Mouse (Mus musculus) limb, embryonic 10.5 days (tissue): Measurements from ENCODE around the gene Sh3pxd2b. TPM values are rescaled to one million over a fixed set of nuclear protein-coding genes. Genes with fewer than 3 reads are reported as not detected.
A peak's percentile ranks its signal among the peaks of the same experiment; 100 is the strongest.
"Not testable (repeated sequence)": the region's sequence is repeated elsewhere in the genome, so short reads cannot be mapped to it uniquely, and the experiment has no call there.

Experiments
- DNase-seq: peaks from one replicate; pipeline ENCODE4 v3.0.0-alpha.2; 2017; ENCODE audit warnings: low spot score
- H3K27ac ChIP-seq: fragments of 300-500 bp; sonication (generic); 2 replicates; pipeline ENCODE4 v1.5.1; 2016; ENCODE audit warnings: mild to moderate bottlenecking
- H3K27me3 ChIP-seq: fragments of 300-500 bp; sonication (generic); 2 replicates; pipeline ENCODE4 v1.6.1; 2016; ENCODE audit warnings: low read depth, mild to moderate bottlenecking; ENCODE audit not compliant: poor library complexity, severe bottlenecking
- H3K36me3 ChIP-seq: fragments of 300-500 bp; sonication (generic); 2 replicates; pipeline ENCODE4 v1.6.1; 2016; ENCODE audit warnings: mild to moderate bottlenecking, moderate library complexity
- H3K4me1 ChIP-seq: fragments of 300-500 bp; sonication (generic); 2 replicates; pipeline ENCODE4 v1.6.1; 2016
- H3K4me3 ChIP-seq: fragments of 300-500 bp; sonication (generic); 2 replicates; pipeline ENCODE4 v1.5.1; 2016; ENCODE audit warnings: mild to moderate bottlenecking, moderate library complexity
- H3K9me3 ChIP-seq: fragments of 300-500 bp; sonication (generic); replicated peaks from 2 replicates; pipeline ENCODE4 v1.6.1; 2016; ENCODE audit warnings: mild to moderate bottlenecking
- WGBS: fragments of 180-500 bp; shearing (Covaris S2); methylation state at CpG from one replicate; pipeline ENCODE4 v1.1.7; 2016; 5-methylcytosine and 5-hydroxymethylcytosine counted together
- polyA plus RNA-seq: library from polyadenylated mRNA; unstranded; fragments of >200 nt; fragmentation: Nextera tagmentation; extraction: Ambion mirVana; gene quantifications from 2 replicates; pipeline ENCODE4 v1.2.1, GENCODE M21; 2016

The Sh3pxd2b gene
- polyA plus RNA-seq = 25.0 and 31.3 TPM in 2 replicates

DNA sequence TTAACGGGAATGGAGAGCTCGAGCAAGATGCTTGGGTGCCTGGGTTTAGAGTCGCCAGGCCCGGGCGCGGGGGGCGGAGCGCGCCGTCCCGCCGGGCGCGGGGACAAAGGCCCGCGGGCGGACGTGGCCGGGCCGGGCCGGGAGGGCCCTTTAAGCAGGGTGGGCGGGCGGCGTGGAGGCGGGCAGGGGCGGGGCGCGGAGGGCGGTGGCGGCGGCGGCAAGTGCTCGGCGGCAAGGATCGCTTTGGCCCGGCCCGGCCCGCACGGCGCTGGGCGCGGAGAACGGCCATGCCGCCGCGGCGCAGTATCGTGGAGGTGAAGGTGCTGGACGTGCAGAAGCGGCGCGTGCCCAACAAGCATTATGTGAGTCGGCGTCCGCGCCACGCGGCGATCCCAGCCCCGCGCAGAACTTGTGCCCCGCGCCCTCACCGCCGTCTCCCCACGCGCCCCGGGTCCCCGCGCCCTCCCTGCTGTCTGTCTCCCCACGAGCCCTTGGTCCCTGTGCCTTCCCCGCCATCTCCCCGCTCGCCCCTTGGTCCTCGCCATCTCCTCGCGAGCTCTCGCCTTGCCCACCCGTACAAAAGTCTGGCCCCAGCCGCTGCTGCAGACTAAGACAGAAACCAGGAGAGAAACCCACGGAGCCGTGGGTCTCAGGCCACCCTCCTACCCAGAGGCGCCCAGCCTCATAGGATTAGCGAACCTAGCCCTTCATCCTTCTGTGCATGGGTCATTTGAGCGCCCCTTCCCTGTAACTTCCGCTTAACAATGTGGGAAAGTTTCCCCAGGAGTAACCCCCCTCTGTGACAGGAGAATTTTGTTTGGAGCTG is at the start of gene Sh3pxd2b:
TSS of gene Sh3pxd2b (plus strand) at position 214 of the 826 bp plus-strand sequence.
- under 1% methylated on average over 86 of the region's 86 CpGs for WGBS
- Histone ChIP-seq H3K27ac (peak within 1 kb of the TSS; percentile 98), H3K4me3 (peak within 1 kb of the TSS; percentile 90), H3K36me3 (peaks cover 34% of the 10 kb centered on the region), H3K9me3 (no peaks in the 10 kb centered on the region), H3K4me1 (peaks cover 36% of the 10 kb centered on the region), H3K27me3 (no peaks in the 10 kb centered on the region)
- peak; percentile 86 for DNase-seq

- H3K27ac ChIP-seq = no peak overlapping the region
- peaks cover 19% of the 10 kb centered on the region for H3K27me3 ChIP-seq
- peaks cover 3% of the 10 kb centered on the region; the same call in 1 of the 2 replicates for H3K4me1 ChIP-seq
- no peak overlapping the region for H3K4me3 ChIP-seq
- no peak for DNase-seq
- H3K9me3 ChIP-seq = no peaks in the 10 kb centered on the region
- no peaks in the 10 kb centered on the region for H3K36me3 ChIP-seq
- 90% methylated on average over 1 of the region's 1 CpGs for WGBS
These were observed 49.6 kb upstream of the Sh3pxd2b start for GRCm38 (mm10) chr11:32297866-32298531.

- H3K36me3 ChIP-seq = no peaks in the 10 kb centered on the region
- peaks cover 3% of the 10 kb centered on the region; the same call in 1 of the 2 replicates for H3K4me1 ChIP-seq
- H3K4me3 ChIP-seq = no peak overlapping the region
- WGBS = 94% methylated on average over 2 of the region's 2 CpGs
- no peak overlapping the region for H3K27ac ChIP-seq
- no peak for DNase-seq
- no peaks in the 10 kb centered on the region for H3K9me3 ChIP-seq
- H3K27me3 ChIP-seq = peaks cover 19% of the 10 kb centered on the region
These were observed 49.1 kb upstream of the Sh3pxd2b start for GRCm38 (mm10) chr11:32298532-32298918.

DNA sequence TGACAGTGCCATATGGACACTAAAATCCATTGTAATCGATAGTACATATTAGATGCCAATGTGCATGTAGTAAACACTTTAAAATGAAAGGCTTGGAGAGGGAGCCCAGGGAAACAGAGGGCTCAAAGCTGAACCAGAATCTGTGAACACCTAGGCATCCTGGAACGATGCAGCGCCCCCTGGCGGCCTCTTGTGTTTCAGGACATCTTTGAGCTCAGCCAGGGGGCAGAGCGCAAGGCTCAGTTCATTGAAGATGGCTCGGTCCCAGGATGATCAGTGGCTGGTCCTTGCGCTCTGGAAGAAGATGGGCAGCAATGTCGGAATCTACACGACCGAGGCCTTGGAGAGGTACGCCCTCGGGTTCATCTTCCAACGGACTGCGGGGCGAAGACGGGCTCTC is 47.8 kb upstream of the Sh3pxd2b start, which contains the start of gene Hbq1a:
TSS of gene Hbq1a (plus strand) at position 205 of the 400 bp plus-strand sequence.
- not testable (repeated sequence) for H3K27ac ChIP-seq, H3K9me3 ChIP-seq, H3K4me1 ChIP-seq, H3K36me3 ChIP-seq
- peak; percentile 72 for DNase-seq
- 6% methylated on average over 16 of the region's 16 CpGs for WGBS
- Histone ChIP-seq H3K4me3 (peak within 1 kb of the TSS; percentile 20; the same call in 1 of the 2 replicates), H3K27me3 (peaks cover 19% of the 10 kb centered on the region)

DNA sequence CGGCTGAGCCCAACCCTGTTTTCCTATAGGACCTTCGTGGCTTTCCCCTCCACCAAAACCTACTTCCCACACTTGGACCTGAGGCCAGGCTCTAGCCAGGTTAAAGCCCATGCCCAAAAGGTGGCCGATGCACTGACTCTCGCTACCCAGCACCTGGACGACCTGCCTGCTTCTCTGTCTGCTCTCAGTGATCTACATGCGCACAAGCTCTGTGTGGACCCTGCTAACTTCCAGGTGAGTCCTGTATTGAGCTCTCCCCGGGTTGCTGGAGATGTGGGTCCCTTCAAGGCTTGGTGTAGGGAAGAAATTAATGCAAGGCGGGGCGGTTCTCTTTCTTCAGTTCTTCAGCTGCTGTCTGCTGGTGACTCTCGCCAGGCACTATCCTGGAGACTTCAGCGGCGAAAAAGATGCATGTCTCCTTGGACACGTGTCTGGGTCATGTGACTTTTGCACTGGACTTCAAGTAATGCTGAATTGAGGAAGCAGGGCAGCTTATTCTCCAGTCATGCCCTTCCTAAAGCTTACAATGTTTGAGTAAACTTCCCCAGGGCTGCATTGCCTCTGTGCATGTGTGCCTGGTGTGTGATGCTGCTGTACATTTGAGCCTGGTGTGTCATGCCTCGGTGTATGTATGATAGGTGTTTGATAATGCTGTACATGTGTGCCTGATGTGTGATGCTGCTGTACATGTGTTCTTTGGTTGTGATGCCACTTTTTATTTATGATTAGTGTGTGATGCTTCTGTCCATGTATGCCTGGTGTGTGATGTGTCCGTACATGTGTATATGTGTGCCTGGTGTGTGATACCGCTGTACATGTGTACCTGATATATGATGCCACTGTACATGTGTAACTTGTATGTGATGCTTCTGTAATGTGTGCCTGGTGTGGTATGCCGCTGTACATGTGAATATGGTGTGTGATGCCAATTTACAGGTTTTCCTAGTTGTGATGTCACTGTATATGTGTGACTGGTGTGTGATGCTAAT is 47.0 kb upstream of the Sh3pxd2b start:
- Histone ChIP-seq H3K4me1 (peaks cover 3% of the 10 kb centered on the region; the same call in 1 of the 2 replicates), H3K27ac (no peak overlapping the region), H3K36me3 (no peaks in the 10 kb centered on the region), H3K27me3 (peaks cover 19% of the 10 kb centered on the region), H3K9me3 (no peaks in the 10 kb centered on the region), H3K4me3 (peak overlapping the region; percentile 20; the same call in 1 of the 2 replicates)
- DNase-seq = no peak
- WGBS = 58% methylated on average over 16 of the region's 17 CpGs

- Histone ChIP-seq H3K27ac (no peak overlapping the region), H3K9me3 (no peaks in the 10 kb centered on the region), H3K27me3 (peaks cover 19% of the 10 kb centered on the region), H3K36me3 (no peaks in the 10 kb centered on the region), H3K4me3 (no peak overlapping the region), H3K4me1 (peaks cover 3% of the 10 kb centered on the region; the same call in 1 of the 2 replicates)
- WGBS = 82% methylated on average over 1 of the region's 1 CpGs
- DNase-seq = no peak
These were observed 46.1 kb upstream of the Sh3pxd2b start for GRCm38 (mm10) chr11:32301506-32301905.

DNA sequence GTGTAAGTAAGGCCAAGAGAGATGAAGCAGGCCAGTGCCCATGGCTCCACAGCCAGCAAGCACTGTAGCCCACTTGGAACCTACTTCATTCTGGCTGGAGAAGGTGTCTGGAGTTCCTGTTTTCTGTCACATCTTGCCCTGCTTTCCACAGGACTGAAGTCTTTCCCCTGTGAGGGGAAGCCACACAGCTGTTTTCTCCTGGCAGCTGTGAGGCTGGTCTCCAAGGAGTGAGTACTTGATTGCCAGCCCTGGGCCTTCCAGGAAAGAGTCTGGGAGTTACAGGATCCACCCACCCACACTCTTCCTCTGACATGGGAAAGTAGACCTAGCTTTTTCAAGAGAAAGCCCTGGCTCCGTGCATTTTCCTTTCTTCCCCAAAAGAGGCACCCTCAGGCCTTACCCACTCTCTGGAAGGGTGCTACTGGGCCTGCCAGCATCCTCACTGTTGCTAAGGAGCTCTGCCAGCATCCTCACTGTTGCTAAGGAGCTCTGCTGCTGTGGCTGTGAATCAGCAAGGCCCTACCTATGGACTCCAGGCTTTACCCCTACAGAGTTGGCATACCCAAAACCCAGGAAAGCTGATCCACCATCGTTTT is 44.7 kb upstream of the Sh3pxd2b start:
- 47% methylated on average over 2 of the region's 2 CpGs for WGBS
- peaks cover 19% of the 10 kb centered on the region for H3K27me3 ChIP-seq
- no peak overlapping the region for H3K27ac ChIP-seq
- no peaks in the 10 kb centered on the region for H3K9me3 ChIP-seq
- no peak overlapping the region for H3K4me3 ChIP-seq
- H3K36me3 ChIP-seq = no peaks in the 10 kb centered on the region
- DNase-seq = no peak
- H3K4me1 ChIP-seq = peaks cover 5% of the 10 kb centered on the region; the same call in 1 of the 2 replicates

DNA sequence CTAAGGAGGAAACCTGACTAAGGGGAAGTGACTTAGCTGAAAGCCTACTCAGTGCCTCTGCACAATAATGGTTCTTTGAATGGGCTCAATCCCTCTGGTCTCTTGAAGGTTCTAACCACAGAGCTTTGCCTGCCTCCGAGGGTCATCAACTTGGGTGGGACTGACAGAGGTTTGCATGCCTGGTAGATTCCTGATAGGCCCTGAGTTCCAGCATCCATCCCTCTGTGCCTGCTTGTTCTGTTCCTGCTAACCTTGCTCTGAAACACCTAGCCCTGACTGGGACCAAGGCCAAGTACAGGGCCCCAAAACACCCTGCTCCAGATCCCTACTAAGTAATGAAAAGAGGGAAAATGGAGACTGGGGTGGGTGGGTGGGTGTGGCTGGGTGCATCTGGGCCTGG is 44.2 kb upstream of the Sh3pxd2b start:
- H3K4me1 ChIP-seq = peaks cover 6% of the 10 kb centered on the region; the same call in 1 of the 2 replicates
- H3K27me3 ChIP-seq = peaks cover 19% of the 10 kb centered on the region
- no peak for DNase-seq
- no peak overlapping the region for H3K27ac ChIP-seq
- H3K9me3 ChIP-seq = no peaks in the 10 kb centered on the region
- no peak overlapping the region for H3K4me3 ChIP-seq
- WGBS = 100% methylated on average over 1 of the region's 1 CpGs
- no peaks in the 10 kb centered on the region for H3K36me3 ChIP-seq

GRCm38 (mm10) chr11:32307006-32307405 is 40.6 kb upstream of the Sh3pxd2b start:
- H3K27ac ChIP-seq = no peak overlapping the region
- H3K4me1 ChIP-seq = 0 out of 2 replicates have a peak, but pooled peaks cover 2% of the 10 kb centered on the region
- WGBS = 90% methylated on average over 1 of the region's 1 CpGs
- H3K36me3 ChIP-seq = no peaks in the 10 kb centered on the region
- H3K9me3 ChIP-seq = no peaks in the 10 kb centered on the region
- 0 out of 2 replicates have a peak, but pooled peaks cover 4% of the 10 kb centered on the region for H3K27me3 ChIP-seq
- H3K4me3 ChIP-seq = no peak overlapping the region
- DNase-seq = no peak

DNA sequence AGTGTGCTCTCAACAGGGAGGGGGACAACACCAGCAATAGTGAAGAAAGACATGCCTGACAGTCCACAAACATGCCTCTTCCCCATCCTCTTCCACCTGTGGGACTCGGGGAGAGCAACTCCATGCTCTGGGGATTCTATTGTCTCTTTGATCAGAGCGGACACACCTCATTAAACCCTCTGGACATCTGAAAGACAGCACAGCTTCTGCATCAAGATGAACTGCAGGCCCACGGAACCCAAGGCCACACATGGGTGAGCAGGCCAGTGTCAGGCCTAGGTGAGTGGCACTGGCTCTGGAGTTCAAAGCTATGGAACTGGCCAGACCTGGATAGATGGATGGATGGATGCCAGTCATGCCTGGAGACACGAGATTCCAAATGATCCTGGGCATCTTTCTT is 38.2 kb upstream of the Sh3pxd2b start:
- H3K4me3 ChIP-seq = no peak overlapping the region
- H3K4me1 ChIP-seq = 0 out of 2 replicates have a peak, but pooled peaks cover 2% of the 10 kb centered on the region
- WGBS = 59% methylated on average over 4 of the region's 4 CpGs
- no peaks in the 10 kb centered on the region for H3K27me3 ChIP-seq
- no peaks in the 10 kb centered on the region for H3K36me3 ChIP-seq
- H3K9me3 ChIP-seq = no peaks in the 10 kb centered on the region
- H3K27ac ChIP-seq = no peak overlapping the region
- no peak for DNase-seq

DNA sequence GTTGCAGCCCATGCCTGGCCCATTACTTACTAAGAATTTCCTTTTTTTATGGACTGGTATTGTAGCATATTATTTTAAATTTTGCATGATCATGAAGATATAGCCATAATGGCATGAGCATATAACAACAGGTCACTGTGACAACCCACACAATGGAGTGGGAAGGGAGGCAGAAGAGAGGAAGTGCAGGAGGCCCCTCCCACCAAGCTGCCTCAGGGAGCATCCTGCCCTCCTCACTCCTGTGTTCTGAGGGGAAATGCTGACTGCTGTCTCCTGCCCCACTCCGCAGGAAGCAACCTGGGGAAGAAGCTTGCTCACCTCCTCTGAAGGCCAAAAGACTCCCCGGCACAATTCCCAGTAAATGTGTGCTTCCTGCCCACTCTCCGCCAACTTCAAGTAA is 37.7 kb upstream of the Sh3pxd2b start:
- DNase-seq = no peak
- 0 out of 2 replicates have a peak, but pooled peaks cover 2% of the 10 kb centered on the region for H3K4me1 ChIP-seq
- H3K4me3 ChIP-seq = no peak overlapping the region
- H3K36me3 ChIP-seq = no peaks in the 10 kb centered on the region
- WGBS = 76% methylated on average over 3 of the region's 3 CpGs
- no peaks in the 10 kb centered on the region for H3K27me3 ChIP-seq
- H3K9me3 ChIP-seq = no peaks in the 10 kb centered on the region
- H3K27ac ChIP-seq = no peak overlapping the region

DNA sequence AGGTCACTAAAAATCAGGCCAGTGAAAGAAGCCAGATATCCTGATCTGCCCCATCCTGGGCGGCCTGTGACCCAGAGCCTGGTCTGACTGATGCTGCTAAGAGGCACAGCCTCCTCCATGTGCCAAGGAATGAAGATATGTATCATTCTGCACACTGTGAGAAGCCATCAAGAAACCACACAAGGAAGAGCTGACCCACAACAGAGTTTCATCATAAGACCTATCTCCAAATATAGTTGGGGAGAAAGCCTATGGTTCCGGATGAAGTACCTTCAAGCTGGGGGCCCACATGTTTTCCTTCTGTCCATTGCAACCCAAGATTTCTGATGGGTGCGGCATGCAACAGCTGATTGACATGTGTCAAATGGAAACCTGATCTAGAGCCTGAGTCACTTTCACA is 31.6 kb upstream of the Sh3pxd2b start:
- 85% methylated on average over 3 of the region's 3 CpGs for WGBS
- no peaks in the 10 kb centered on the region for H3K27me3 ChIP-seq

More for the DNA sequence above, 31.6 kb upstream of the Sh3pxd2b start:
- H3K36me3 ChIP-seq = no peaks in the 10 kb centered on the region
- H3K9me3 ChIP-seq = no peaks in the 10 kb centered on the region
- H3K4me3 ChIP-seq = no peak overlapping the region
- H3K27ac ChIP-seq = no peak overlapping the region
- DNase-seq = no peak
- H3K4me1 ChIP-seq = 0 out of 2 replicates have a peak, but pooled peaks cover 4% of the 10 kb centered on the region
